Mouse (Mus musculus) liver (tissue): ENCODE measurements around the gene Ccno.
A peak's percentile ranks its signal among the peaks of the same experiment; 100 is the strongest.

ENCODE experiments used
- DNase-seq: peaks from one replicate; pipeline ENCODE4 v3.0.0-alpha.2; 2020; ENCODE audit warnings: mixed read lengths

Ccno gene

DNA sequence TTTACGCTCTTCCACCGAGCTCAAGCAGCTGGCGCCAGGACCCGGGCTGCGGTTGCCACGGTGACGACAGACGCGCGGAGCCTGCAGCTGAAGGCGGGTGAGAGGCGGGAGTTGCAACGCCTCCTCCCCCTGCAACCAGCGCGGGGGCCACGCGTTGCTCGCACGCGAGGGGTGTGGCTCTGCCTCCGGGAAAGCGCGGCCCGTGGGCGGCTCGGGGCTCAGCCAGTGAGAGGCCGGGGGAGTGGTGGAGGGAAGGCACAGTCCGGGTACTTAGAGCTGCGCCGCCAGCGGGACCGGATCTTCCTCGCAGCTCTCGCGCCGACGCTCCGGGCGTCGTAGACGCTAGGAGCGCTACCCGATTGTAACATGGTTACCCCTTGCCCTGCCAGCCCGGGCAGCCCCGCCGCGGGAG, at the start of gene Ccno:
Gene Ccno, plus strand, starts transcription at position 271 of the 412 bp plus-strand sequence.
- DNase-seq: peak; percentile 85

DNA sequence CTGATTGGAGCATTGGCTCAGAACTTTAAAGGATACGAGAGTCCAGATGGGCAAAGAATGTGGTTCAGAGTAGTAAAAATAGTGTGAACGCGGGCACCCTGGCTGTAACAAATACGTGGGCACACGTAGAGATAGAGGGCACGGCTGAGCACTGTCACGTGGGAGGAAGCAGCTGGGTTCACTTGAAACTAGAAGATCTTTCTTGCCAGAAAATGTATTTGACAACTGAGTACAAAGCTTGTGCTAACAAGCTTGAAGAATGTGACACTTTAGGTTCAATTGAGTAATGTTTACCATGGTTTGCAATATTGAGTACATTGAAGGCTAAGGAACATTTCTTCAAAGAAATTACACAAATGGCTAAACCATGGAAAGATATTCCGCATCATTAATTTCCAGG, 49.5 kb upstream of the Ccno start:
- no peak for DNase-seq

DNA sequence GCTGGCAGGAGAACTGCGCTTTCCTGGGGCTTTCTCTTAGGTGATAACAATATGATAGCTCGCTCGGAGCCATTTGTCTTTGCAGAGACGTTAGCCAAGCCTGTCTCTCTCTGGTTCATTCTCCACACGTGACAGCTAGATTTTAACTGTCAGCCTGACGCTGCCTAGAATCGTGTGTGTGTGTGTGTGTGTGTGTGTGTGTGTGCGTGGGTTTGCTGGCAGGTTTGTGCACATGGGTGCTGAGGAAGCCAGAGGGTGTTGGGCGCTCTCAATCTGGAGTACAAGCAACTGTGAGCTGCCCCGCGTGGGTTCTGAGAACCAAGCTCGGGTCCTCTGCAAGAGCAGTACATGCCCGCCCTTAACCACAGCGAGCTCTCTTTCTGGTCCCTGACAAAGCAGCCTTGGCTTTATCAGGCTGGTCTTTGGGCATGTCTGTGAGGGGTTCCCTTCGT, 45.7 kb upstream of the Ccno start:
- DNase-seq: peak; percentile 34

DNA sequence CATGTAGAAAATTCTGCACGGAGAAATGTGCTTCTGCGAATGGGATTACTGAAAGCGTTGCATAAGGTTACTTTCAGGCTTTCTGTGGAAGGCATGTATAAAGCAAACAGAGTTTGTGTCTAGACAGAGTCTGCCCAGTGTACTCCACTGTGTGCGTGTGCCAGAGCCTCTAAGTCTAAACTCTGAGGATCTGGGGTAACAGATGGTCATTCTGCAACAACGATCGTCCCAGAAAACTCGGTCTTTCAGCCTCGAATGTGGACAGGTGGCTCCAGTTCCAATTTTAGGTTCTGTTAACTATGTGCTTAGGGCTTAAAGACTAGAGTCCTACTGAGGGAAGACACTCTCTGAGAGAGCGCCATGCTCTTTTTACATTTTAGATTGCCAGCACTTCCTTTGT, 42.3 kb upstream of the Ccno start:
- no peak for DNase-seq

DNA sequence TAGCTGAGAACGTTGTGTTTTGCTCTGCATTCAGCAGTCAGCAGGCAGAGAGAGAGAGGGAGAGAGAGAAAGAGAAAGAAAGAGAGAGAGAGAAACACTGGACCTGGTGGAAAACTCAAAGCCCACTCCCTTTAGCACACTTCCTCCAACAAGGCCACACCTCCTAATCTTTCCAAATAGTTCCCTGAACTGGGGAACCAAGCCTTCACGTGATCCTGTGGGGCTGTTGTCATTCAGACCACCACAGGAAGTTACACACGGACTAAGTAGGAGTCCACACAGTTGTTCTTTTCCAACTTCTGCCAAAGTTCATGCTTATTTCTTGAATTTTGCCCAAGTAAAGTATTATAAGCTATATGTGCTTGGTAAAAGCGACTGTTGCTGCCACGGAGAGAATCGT, 41.7 kb upstream of the Ccno start:
- DNase-seq: no peak

DNA sequence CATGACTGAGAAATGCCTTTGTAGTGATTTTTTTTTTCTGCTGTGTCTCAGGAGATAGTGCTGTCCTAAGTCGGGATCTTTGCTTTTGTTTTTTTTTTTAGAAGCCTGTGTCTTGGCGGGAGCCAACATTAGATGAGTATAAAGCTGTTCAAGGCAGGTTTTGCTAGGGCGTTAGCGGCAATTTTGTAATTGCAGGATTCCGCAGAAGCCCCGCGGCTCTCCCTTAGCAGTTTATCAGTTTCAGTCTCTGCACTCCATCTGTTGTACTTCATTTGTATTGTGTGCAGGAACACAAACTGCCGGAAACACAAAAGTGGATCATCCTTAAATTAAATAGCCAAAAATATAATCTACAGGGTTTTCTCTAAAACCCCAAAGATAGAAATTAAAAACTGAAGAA, 33.5 kb upstream of the Ccno start:
- DNase-seq: no peak

DNA sequence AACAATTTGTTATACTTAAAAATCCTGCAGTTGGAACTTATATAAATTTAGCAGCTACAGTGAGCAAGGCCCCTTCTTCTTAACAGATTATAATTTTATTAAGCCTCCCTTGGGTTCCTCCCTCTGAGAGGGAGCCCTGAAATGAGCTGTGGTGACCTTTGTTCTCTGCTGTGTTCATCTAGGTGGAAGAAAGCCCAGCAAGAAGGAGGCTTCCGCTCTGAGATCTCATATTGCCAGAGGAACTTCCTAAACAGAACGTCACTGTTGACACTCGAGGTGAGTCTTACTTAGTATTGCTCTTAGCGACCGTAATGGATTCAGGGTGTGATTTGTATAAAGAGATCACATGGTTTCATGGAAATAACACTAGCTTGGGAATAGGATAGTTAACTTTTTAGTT, 24.5 kb upstream of the Ccno start:
- no peak for DNase-seq

DNA sequence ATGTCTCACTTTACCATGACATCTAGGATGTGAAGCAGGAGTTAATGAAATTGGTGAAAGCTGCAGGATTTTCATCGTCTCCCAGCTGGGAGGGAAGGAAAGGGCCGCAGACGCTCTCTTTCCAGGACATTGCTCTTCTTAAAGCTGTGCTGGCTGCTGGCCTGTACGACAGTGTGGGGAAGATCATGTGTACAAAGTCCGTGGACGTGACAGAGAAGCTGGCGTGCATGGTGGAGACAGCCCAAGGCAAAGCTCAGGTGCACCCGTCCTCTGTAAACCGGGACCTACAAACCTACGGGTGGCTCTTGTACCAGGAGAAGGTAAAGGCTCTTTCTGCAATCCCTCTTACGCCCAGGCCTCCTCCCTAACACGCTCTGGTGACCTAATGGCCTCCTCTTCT, 23.2 kb upstream of the Ccno start:
- no peak for DNase-seq

DNA sequence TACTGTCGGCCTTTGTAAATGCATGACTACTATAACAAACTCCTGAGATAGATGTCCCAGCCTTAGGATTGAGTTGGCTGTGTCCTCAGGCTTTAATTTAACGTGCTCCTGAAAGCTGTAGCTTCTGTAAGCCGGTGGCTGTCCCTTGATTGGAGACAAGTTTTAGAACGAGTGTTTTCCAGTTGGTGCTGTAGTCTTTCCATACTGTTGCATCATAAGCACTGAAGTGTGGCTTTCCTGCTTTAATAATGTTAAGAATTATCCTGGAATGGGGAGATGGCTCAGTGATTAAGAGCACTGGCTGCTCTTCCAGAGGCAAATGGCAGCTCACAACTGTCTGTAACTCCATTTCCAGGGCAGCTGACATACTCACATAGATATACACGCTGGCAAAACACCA, 20.3 kb upstream of the Ccno start:
- DNase-seq: no peak

DNA sequence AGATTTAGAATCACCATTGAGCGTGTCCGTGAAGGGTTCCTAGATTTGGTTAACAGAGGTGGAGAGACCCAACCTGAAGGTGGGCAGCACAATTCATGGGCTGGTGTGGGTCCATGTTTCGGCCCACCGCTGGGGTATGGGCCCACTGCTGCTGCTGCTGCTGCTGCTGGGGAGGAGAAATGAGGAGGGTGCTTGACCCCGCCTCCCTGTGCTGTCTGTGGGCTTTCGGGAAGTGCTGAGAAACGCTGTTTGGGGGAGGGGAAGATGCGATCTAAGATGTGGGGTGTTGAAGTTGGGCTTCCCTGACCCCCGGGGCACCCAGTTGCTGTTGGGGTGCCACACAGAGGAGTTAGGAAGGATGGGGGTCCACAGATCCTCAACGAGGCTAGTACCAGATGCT, 10.9 kb upstream of the Ccno start:
- DNase-seq: no peak

DNA sequence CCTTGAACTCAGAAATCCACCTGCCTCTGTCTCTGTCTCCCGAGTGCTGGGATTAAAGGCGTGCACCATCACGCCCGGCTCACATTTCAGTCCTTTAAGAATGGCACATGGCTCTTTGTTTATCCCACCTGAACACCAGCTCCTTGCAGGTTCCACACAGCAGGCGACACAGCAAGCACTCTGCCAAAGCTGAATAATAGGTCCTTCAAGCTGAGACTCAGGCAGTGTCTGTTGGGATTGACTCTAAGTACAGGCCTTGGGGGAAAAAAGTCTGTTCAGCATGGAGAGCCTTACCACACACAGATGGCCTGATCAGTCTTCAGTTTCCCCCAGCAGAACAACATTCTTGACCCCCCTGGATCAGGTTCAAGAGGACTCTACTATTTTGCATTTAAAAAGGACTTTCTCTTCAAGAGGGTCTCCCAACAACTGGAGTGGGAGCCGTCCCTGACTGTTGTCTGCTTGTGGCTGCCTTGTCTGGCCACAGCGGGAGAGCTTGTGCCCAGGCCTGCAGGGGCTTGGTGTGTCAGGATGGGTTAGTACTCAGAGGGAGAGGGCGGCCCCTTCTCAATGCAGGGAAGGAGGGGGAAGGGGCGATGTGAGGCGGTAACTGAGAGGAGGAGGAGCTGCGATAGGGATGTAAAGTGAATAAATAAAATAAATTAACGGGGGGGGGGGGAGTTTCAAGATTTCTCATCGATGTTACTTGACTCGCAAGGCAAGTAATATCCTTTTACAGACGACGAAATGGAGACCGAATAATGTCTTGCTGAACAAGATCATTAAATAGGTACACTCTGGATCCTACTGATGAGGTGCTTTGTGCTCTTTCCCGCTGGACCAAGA, 1.8 kb upstream of the Ccno start:
- no peak for DNase-seq

DNA sequence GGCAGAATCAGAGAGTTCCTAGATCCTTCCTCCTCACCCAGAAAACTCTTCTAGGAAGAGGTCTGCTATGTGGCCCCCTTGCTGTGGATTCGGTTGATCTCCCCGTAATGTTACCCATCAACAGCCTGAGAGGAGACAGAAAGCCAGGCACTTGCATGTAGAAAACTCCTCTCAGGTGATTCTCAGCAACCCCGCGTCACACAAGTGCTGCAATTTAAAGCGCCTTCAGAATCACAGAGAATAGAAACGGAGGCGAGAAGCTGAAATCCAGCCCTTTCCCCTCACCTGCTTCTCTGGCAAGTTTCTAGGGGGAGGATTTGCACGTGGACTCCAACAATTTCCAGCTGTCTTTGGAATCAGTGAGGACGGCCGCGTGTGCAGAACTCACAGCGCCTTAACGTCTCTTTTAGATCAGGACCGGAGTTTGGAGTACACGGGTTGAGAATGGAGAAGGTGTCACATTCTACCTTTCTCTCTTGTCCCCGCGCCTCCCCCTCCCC, 1.1 kb upstream of the Ccno start:
- no peak for DNase-seq

DNA sequence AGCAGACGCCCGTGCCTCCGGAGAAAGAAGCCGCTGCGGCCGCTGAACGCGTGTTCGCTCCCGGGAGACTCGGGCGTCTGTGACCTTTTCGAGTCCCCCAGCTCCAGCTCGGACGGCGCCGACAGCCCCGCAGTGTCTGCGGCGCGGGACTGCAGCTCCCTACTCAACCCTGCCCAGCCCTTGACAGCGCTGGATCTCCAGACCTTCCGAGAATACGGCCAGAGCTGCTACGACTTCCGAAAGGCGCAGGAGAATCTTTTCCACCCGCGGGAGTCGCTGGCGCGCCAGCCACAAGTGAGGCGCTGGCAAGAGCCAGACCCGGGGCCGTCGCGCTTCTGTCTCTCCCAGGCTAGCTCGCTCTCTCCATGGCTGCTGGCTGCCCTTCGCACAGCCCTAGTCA, 389 bp downstream of the Ccno start:
- DNase-seq: no peak

DNA sequence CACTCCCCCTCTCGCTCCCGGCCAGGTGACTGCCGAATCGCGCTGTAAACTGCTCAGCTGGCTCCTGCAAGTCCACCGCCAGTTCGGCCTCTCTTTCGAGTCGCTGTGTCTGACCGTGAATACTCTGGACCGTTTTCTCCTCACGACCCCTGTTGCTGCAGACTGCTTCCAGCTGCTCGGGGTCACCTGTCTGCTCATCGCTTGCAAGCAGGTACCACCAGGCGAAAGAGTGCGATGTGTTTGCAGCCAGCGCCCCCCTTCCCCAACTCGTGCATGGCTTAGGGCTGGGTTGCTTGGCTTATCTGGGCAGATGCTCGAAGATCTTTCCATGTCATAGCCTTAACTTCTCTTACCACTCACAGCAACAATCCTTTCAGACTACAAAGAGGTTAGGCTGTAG, 1.3 kb downstream of the Ccno start:
- DNase-seq: no peak

DNA sequence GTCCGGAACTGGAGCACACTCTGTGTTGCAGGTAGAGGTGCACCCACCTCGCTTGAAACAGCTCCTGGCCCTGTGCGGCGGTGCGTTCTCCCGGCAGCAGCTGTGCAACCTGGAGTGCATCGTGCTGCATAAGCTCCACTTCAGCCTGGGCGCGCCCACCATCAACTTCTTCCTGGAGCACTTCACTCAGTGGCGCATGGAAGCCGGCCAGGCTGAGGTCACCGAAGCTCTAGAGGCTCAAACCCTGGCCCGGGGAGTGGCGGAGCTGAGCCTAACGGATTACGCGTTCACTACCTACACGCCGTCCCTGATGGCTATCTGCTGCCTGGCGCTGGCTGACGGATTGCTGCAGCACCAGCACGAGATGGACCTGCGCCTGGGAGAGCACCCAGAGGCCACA, 1.9 kb downstream of the Ccno start:
- DNase-seq: no peak

DNA sequence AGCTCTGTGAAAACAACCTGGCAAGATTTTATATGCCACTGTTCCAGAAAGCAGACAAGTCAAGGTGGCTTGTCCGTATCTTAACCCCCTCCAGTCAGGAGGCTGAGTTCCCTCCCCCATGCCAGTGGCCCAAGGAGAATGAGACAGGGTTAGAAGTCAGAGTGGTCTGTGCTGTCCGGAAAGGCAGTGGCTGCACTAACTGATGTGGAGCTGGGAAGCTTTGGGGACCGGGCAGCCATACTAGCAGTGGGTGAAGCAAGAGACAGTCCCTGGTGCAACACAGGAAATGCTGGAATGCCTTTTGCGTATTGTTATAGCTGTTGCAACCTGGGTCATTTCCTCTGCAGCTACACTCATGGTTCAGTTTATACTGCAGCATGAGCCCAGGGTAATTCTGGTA, 2.7 kb downstream of the Ccno start:
- DNase-seq: no peak

DNA sequence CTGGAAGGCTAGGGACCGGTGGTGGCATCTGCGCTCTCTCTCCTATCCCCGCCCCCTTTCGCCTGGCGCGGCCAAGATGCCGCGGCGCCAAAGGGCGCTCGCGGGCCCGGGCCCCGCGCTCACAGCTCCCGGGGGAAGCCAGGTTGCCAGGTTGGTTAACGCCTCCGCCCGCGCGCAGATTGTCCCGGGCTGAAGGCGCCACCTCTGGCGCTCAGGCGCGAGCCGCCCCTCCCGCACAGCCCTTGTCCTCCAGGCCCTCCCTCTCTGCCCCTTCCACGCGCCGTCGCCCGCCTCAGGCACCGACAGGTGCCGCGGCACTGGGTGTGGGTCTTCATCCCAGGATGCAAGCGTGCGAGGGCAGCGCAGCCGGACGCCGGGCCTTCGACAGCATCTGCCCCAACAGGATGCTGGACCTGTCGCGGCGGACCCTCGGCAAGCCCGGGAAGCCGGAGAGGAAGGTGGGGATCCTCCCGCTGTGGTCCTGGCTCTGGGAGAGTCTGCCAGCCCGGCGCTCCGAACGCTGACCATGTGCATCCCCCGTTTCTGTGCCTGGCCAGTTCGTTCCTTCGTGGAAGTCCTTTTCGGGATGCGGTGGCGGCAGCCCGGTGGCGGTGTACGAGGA, 6.0 kb downstream of the Ccno start, which contains the start of gene Mcidas:
Gene Mcidas, plus strand, starts transcription at position 315 of the 622 bp plus-strand sequence.
- no peak for DNase-seq

DNA sequence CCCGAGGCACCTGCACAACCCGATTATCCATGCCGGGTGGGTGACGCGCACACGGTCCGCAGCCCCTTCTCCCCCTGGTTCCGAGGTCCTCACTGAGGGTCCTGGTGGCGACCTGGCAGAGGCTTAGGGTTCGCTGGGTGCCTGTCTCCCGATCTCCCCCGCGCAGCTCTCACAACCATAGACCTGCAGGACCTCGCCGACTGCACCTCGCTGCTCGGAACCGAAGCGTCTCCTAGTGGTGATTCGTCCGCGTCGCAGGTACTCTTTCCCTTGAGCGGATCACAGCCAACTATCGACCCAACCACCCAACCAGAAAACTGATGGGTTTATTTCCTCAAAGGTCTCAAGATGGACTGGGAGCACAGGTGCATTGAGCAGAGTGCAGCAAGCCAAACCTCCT, 6.6 kb downstream of the Ccno start:
- DNase-seq: peak; percentile 46

DNA sequence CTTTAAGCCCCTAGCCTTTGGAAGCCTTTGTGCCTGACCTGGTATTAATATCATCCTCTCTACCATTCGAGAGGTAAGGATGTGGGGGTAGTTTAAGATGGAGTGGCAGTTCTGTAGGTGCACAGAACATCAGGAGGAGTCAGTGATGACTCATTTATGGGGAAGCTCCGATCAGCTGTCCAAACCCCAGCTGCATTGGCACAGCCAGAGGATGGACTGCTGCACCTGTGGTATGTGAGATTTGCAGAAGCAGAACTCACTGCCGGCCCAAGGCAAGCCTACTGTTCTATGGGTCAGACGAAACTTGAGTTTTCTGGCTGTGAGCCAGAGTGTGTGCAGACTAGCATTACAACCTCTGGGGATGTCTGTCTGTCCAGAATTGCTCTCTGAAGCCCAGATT, 8.8 kb downstream of the Ccno start:
- DNase-seq: no peak

DNA sequence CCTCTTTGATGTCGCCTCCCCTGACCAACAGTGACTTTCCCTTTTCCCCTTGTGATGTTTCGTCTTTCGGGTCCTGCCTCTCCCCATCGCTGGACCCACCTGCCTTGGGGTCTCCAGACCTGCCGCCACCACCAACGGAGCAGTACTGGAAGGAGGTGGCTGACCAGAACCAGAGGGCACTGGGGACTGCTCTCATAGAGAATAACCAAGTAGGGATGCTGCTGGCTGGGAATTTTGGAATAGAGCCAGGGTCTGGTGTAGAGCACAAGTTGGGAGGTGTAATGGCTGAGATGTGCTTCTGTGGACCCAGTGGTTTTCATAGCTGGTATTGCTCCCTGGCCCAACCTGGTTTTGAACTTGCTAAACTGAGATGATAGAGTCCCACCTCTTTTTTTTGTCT, 9.8 kb downstream of the Ccno start:
- DNase-seq: no peak

DNA sequence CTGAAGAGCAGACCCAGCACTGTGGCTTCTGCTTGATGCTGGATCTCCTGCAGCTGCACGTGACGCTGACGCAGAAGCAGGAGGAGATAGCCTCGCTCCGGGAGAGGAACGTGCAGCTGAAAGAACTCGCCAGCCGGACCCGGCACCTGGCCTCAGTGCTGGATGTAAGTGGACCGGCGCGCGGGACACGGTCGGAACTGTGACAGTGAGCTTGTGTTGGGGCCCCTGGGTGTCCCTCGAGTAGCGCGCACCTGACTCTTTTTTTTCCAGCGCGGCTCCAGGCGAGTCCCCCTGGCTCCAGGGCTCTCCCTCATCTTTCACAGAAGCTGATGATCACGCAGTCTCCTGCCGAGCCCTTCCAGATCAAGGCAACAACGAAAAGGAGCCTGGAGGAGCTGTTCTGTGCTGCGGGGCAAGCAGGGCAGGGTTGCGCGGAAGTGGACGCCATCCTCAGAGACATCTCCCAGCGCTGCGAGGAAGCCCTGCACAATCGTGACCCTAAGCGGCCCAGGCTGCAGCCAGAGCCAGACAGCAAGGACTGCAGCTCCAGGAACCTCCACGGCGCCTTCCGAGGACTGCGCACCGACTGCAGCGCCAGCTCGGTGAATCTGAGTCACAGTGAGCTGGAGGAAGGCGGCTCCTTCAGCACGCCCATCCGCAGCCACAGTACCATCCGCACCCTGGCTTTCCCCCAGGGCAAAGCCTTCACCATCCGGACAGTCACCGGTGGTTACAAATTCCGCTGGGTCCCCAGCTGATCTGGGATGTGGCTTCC, 11.0 kb downstream of the Ccno start:
- DNase-seq: no peak

DNA sequence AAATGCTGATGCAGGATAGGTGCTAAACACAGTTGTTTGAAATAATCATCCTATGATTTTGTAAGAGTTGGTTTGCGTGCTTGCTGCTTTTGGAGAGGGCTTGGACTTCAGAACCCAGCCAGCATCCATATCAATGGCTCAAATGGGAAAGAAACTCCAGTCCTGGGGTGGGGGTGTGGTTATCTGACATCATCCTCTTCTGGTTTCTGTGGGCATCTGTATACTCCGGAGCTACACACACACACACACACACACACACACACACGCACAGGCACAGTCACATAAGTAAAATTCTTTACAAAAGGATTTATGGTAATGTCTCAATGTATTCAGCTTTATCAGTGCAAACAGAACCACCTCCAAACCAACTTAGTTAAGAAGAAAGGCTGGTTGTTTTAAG, 12.5 kb downstream of the Ccno start:
- no peak for DNase-seq

DNA sequence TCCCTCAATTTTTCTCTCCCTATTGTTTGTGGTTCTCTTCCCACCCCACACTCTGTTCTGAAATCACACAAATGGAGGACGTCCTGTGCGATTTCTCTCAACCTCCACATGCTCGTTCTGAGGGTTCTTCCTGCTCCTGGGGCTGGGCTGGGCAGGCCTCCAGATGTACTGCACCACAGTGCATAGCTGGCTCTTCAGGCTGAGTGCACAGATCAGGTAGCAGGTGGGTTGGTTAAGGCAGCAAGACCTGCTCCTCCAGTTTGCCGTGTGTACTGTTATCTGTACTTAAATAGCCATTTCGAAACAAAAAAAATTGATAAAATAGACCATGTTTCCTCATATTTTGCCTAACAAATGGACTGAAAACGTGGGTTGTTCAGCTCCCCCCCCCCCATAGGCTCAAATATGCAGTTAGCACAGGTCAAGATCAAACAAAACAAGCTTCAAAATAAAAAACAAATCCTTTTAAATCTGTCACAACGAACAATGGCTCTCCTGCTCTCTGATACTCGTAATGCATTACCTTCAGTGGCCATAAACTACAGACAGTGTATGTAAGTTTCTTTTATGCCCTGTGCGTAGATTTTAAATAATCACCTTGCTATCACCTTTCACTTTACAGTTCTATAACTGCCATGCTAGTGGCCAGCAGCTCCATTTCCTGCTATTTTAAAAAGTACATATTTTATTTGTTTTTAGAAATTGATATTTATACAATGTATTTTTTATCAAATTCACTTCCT, 13.1 kb downstream of the Ccno start:
- no peak for DNase-seq
